Mouse (Mus musculus): Measurements from ENCODE around the gene Olfr453. TPM values are rescaled to one million over a fixed set of nuclear protein-coding genes. Genes with fewer than 3 reads are reported as not detected.
A peak's percentile ranks its signal among the peaks of the same experiment; 100 is the strongest.

Gene Olfr453
- not detected in 2 replicates for polyA plus RNA-seq (2016; fragmentation: Nextera tagmentation; extraction: Ambion mirVana)

- Histone ChIP-seq H3K9me3 (replicated peaks) (no peaks in the 10 kb centered on the region), H3K4me1 (no peaks in the 10 kb centered on the region), H3K27me3 (no peaks in the 10 kb centered on the region), H3K36me3 (no peaks in the 10 kb centered on the region), H3K27ac (no peak within 1 kb of the TSS), H3K9ac (no peak within 1 kb of the TSS), H3K4me2 (replicated peaks) (no peak within 1 kb of the TSS), H3K4me3 (no peak within 1 kb of the TSS)
- 94% methylated on average over 1 of the region's 1 CpGs for WGBS
- ATAC-seq (ENCODE audit: low FRiP score) = no peak
These were observed at the start of gene Olfr453 for GRCm38 (mm10) chr6:42739071-42739470. Gene Olfr453, plus strand, starts transcription at chr6:42739371.

DNA sequence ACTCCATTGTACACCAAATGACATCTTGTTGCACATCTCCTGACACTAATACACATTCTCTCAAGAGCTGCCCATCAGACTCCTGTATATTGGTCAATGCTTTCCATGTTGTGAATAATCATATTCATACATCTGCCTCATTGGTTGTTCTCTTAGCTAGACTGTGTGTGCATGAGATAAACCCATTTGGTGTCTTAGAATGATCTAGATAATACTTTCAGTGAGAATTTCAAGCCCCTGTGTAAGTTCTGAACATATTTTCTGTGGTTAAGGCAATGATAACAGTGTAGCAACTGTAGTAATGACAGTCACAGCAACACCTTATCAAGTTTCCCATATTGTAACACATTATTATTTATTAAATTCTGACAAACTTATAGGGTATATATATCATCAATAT lies 49.4 kb upstream of the Olfr453 start:
- H3K9me3 ChIP-seq (replicated peaks) = no peaks in the 10 kb centered on the region
- no peak overlapping the region for H3K4me3 ChIP-seq
- H3K4me1 ChIP-seq = peaks cover 23% of the 10 kb centered on the region
- ATAC-seq (ENCODE audit: low FRiP score) = no peak
- no peaks in the 10 kb centered on the region for H3K27me3 ChIP-seq
- no peak overlapping the region for H3K4me2 ChIP-seq (replicated peaks)
- H3K36me3 ChIP-seq = peaks cover 27% of the 10 kb centered on the region
- no peak overlapping the region for H3K9ac ChIP-seq
- no peak overlapping the region for H3K27ac ChIP-seq

DNA sequence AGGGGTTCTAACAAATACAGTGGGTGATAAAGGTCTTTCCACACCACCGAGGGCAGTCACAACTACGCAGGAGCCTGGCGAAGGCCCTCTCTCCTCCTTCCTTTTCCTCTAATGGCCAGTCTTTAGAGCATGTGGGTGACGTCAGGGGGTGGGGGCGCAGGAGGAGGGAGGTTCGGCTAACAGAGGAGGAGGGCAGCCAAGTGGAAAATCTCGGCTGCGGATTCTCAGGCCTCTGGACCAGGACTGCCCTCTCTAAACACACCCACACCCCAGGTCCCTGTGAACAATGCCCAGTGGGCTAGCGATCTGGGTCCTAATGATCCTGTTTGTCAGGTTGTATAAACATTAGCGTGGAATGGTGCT lies 47.0 kb upstream of the Olfr453 start:
- WGBS = 0% methylated on average over 10 of the region's 10 CpGs
- Histone ChIP-seq H3K27ac (peak overlapping the region; percentile 97), H3K27me3 (no peaks in the 10 kb centered on the region), H3K36me3 (peaks cover 9% of the 10 kb centered on the region), H3K4me2 (replicated peaks) (peak overlapping the region; percentile 68), H3K9me3 (replicated peaks) (no peaks in the 10 kb centered on the region), H3K9ac (peak overlapping the region; percentile 96), H3K4me1 (peaks cover 23% of the 10 kb centered on the region), H3K4me3 (peak overlapping the region; percentile 54)
- ATAC-seq (ENCODE audit: low FRiP score) = peak; percentile 90

GRCm38 (mm10) chr6:42692517-42693190 lies 46.5 kb upstream of the Olfr453 start:
- Histone ChIP-seq H3K9me3 (replicated peaks) (no peaks in the 10 kb centered on the region), H3K27ac (peak overlapping the region; percentile 97), H3K36me3 (peaks cover 9% of the 10 kb centered on the region), H3K4me1 (peaks cover 23% of the 10 kb centered on the region), H3K9ac (peak overlapping the region; percentile 96), H3K27me3 (no peaks in the 10 kb centered on the region), H3K4me2 (replicated peaks) (peak overlapping the region; percentile 68), H3K4me3 (peak overlapping the region; percentile 54)
- under 1% methylated on average over 32 of the region's 32 CpGs for WGBS
- peak; percentile 93 for ATAC-seq (ENCODE audit: low FRiP score)

DNA sequence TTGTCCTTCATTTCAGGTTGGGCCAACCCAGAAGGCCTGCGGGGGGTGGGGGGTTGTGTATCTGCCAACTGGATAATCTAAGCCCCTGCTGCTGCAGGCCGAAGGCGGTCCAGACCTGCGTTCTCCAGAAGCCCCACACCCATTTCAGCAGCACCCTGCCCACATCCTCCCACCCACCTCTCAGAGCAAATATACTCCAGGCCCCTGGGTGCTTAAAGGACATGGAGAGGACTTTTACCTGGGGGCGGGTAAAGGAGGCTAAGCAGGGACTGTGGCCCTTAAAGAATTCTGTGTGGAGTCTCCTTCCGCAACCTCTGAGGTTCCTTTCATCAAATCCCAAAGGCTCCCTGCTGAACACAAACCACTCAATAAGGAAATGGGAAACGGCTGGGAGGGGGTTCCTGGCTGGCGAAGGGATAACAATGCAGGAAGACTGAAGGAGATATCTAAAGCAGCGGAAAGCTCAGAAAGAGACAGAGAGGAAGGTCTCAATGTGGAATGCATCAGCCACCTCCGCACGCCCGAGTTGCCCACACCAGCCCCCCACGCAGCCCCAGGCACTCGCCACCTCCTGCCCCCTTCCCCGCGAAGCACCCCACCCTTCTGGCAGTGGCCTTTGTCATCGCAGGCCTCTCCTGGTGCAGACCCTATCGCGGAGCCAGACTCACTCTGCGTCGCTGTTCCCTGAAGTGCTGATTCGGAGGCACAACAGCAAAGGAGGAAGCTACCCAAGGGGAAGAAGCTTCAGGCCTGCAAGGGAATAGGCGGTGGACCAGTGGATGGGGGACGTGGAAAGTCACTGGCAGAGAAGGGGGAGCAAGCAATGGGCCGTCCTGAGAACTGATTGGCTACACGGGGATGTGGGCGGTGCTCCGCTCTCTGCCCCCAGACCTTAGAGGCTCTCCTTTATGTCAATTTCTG lies 29.6 kb upstream of the Olfr453 start, which contains the start of gene Tcaf1:
TSS of gene Tcaf1 (minus strand) at position 798 of the 921 bp plus-strand sequence.
- peak within 1 kb of the TSS; percentile 80 for H3K4me3 ChIP-seq
- peaks cover 16% of the 10 kb centered on the region for H3K4me1 ChIP-seq
- H3K36me3 ChIP-seq = no peaks in the 10 kb centered on the region
- WGBS = 1% methylated on average over 28 of the region's 28 CpGs
- H3K27ac ChIP-seq = peak within 1 kb of the TSS; percentile 98
- peak within 1 kb of the TSS; percentile 96 for H3K9ac ChIP-seq
- H3K27me3 ChIP-seq = no peaks in the 10 kb centered on the region
- H3K4me2 ChIP-seq (replicated peaks) = peak within 1 kb of the TSS; percentile 53
- peak; percentile 100 for ATAC-seq (ENCODE audit: low FRiP score)
- H3K9me3 ChIP-seq (replicated peaks) = no peaks in the 10 kb centered on the region

- no peak overlapping the region for H3K4me2 ChIP-seq (replicated peaks)
- no peak overlapping the region for H3K27ac ChIP-seq
- no peak for ATAC-seq (ENCODE audit: low FRiP score)
- no peaks in the 10 kb centered on the region for H3K27me3 ChIP-seq
- WGBS = 69% methylated on average over 8 of the region's 8 CpGs
- H3K9ac ChIP-seq = no peak overlapping the region
- H3K36me3 ChIP-seq = no peaks in the 10 kb centered on the region
- 0 out of 2 replicates have a peak, but pooled peaks cover 3% of the 10 kb centered on the region for H3K4me1 ChIP-seq
- H3K4me3 ChIP-seq = no peak overlapping the region
- no peaks in the 10 kb centered on the region for H3K9me3 ChIP-seq (replicated peaks)
These were observed 24.5 kb upstream of the Olfr453 start for GRCm38 (mm10) chr6:42714668-42715067.

- Histone ChIP-seq H3K9ac (no peak overlapping the region), H3K27me3 (no peaks in the 10 kb centered on the region), H3K27ac (no peak overlapping the region), H3K9me3 (replicated peaks) (no peaks in the 10 kb centered on the region), H3K36me3 (no peaks in the 10 kb centered on the region), H3K4me1 (0 out of 2 replicates have a peak, but pooled peaks cover 3% of the 10 kb centered on the region), H3K4me3 (no peak overlapping the region), H3K4me2 (replicated peaks) (no peak overlapping the region)
- ATAC-seq (ENCODE audit: low FRiP score) = no peak
These were observed 21.2 kb upstream of the Olfr453 start for GRCm38 (mm10) chr6:42717973-42718372.

GRCm38 (mm10) chr6:42742303-42742702 lies 3.1 kb downstream of the Olfr453 start:
- Histone ChIP-seq H3K4me3 (no peak overlapping the region), H3K36me3 (no peaks in the 10 kb centered on the region), H3K27me3 (no peaks in the 10 kb centered on the region), H3K4me1 (no peaks in the 10 kb centered on the region), H3K4me2 (replicated peaks) (no peak overlapping the region), H3K9me3 (replicated peaks) (no peaks in the 10 kb centered on the region), H3K9ac (no peak overlapping the region), H3K27ac (no peak overlapping the region)
- WGBS = 77% methylated on average over 5 of the region's 5 CpGs
- ATAC-seq (ENCODE audit: low FRiP score) = no peak

DNA sequence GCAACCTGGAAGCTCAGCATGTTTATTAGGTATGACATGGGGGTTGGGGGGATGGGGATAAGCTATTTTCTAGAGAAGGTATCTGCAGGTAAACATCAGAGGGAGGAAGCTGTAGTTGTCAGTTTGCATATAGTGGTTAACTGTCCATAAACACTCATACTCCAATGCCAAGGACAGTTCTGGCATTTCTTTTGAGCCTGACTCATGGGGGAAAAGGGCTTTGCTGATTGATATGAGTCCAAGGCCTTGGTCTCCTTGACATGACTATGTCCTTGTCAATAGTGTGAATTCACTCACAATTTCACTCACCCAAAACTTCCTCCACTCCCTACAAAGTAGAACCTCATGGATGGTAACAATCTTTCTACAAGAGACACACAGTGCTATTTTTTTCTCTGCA lies 8.7 kb downstream of the Olfr453 start:
- Histone ChIP-seq H3K36me3 (no peaks in the 10 kb centered on the region), H3K9ac (no peak overlapping the region), H3K9me3 (replicated peaks) (no peaks in the 10 kb centered on the region), H3K4me3 (no peak overlapping the region), H3K27ac (no peak overlapping the region), H3K27me3 (no peaks in the 10 kb centered on the region), H3K4me2 (replicated peaks) (no peak overlapping the region), H3K4me1 (no peaks in the 10 kb centered on the region)
- ATAC-seq (ENCODE audit: low FRiP score) = no peak

DNA sequence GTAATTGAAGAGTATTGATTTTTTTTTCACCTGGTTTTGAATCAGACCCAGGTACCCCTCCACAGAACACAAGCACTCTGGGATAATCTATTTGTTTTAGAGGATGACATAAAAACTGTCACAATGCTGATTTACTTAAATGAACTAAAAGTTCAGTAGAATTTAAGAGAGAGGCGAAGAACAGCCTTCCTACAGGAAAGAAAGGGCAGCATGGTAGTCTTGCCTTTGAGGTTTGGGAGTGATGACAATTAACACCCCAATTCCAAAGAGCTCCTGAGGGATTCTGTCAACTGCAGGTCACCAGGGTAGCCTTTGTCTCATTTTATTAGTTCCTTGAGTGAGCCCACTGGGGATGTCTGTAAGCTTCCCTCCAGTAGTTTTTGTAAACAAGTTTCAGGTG lies 16.9 kb downstream of the Olfr453 start, which contains the start of gene Olfr38:
TSS of gene Olfr38 (plus strand) at position 301 of the 400 bp plus-strand sequence.
- no peaks in the 10 kb centered on the region for H3K9me3 ChIP-seq (replicated peaks)
- no peak within 1 kb of the TSS for H3K4me2 ChIP-seq (replicated peaks)
- H3K36me3 ChIP-seq = no peaks in the 10 kb centered on the region
- H3K27ac ChIP-seq = no peak within 1 kb of the TSS
- ATAC-seq (ENCODE audit: low FRiP score) = no peak
- H3K4me3 ChIP-seq = no peak within 1 kb of the TSS
- 86% methylated on average over 1 of the region's 1 CpGs for WGBS
- no peaks in the 10 kb centered on the region for H3K27me3 ChIP-seq
- H3K9ac ChIP-seq = no peak within 1 kb of the TSS
- no peaks in the 10 kb centered on the region for H3K4me1 ChIP-seq

GRCm38 (mm10) chr6:42777066-42777465 lies 37.9 kb downstream of the Olfr453 start:
- no peaks in the 10 kb centered on the region for H3K9me3 ChIP-seq (replicated peaks)
- no peak overlapping the region for H3K9ac ChIP-seq
- no peaks in the 10 kb centered on the region for H3K4me1 ChIP-seq
- H3K4me2 ChIP-seq (replicated peaks) = no peak overlapping the region
- H3K27ac ChIP-seq = no peak overlapping the region
- H3K36me3 ChIP-seq = no peaks in the 10 kb centered on the region
- H3K4me3 ChIP-seq = no peak overlapping the region
- no peaks in the 10 kb centered on the region for H3K27me3 ChIP-seq
- WGBS = 94% methylated on average over 1 of the region's 1 CpGs
- no peak for ATAC-seq (ENCODE audit: low FRiP score)

DNA sequence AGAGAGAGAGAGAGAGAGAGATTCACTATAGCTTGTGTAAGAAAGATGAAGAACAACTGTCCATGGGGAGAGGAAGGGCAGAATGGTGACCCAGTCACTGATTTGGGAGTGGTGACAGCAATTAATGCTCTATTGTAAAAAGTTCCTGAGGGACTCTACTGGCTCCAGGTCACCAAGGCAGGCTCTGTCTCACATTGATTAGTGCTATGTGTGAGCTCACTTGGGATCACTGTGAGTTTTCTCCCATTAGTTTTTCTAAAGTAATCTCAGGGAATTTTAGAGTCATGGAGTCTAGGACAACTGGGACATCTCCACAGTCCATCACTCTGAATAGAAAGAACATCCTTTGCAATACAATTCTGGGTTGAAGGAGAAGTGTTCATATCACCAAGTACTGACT lies 45.6 kb downstream of the Olfr453 start, which contains the start of gene Olfr452:
TSS of gene Olfr452 (plus strand) at position 301 of the 400 bp plus-strand sequence.
- H3K36me3 ChIP-seq = no peaks in the 10 kb centered on the region
- ATAC-seq (ENCODE audit: low FRiP score) = no peak
- no peak within 1 kb of the TSS for H3K4me3 ChIP-seq
- no peaks in the 10 kb centered on the region for H3K9me3 ChIP-seq (replicated peaks)
- no peaks in the 10 kb centered on the region for H3K27me3 ChIP-seq
- no peak within 1 kb of the TSS for H3K9ac ChIP-seq
- no peak within 1 kb of the TSS for H3K4me2 ChIP-seq (replicated peaks)
- no peaks in the 10 kb centered on the region for H3K4me1 ChIP-seq
- H3K27ac ChIP-seq = no peak within 1 kb of the TSS

Data from hindbrain, embryonic 12.5 days (tissue).